In the genomic region with DNA sequence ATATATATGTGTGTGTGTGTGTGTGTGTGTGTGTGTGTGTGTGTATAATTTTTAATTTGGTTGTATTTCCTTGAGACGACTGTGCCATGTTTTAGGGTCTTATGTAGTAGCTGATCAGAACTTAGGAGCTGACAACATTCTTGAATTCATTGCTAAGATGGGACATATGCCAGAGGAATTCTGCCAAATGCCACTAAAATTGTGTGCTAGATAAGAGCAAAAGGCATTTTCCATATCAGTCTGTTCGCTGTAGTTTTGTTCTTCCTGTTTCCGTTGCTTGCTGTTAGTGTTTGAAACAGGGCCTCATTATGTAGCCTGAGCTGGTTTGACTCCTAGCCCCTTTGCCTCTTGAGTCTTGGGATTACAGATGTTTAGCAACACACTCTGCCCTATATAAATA, we compare ENCODE assay signal across 25 mouse cellular contexts.
A peak's percentile ranks its signal among the peaks of the same experiment; 100 is the strongest.
DNase-seq lines count a peak whose midpoint lies in the region; ATAC-seq lines count a peak whose summit lies in the region.
"Had no signal": no experiment of that assay in that cellular context is flagged by ENCODE, and none has a peak within 500 bp of the region (broad histone marks: within the 10 kb centered on the region; RNA-seq: fewer than 3 reads in every experiment).

No protein-coding gene starts in this region.

- H3K4me2 ChIP-seq in forebrain, embryonic 14.5 days (ENCODE audit: low read length): no peak overlapping the region
- no peak overlapping the region for H3K4me2 ChIP-seq in forebrain, embryonic 16.5 days (ENCODE audit: low read length)
- H3K4me2 ChIP-seq in heart, embryonic 11.5 days: no peak overlapping the region
- H3K4me2 ChIP-seq: embryonic facial prominence, embryonic 12.5 days; heart, embryonic 15.5 days; intestine, embryonic 15.5 days; liver, embryonic 15.5 days; lung, embryonic 15.5 days; midbrain, embryonic 12.5 days; neural tube, embryonic 13.5 days had no signal

- no peaks in the 10 kb centered on the region for H3K4me1 ChIP-seq in forebrain, embryonic 14.5 days (ENCODE audit: control insufficient read depth, insufficient read depth, low read length)
- H3K4me1 ChIP-seq in forebrain, embryonic 10.5 days: no peaks in the 10 kb centered on the region
- H3K4me1 ChIP-seq in forebrain, embryonic 16.5 days (replicated peaks; ENCODE audit: control insufficient read depth, insufficient read depth, low read length): no peaks in the 10 kb centered on the region
- H3K4me1 ChIP-seq in heart, embryonic 11.5 days (ENCODE audit: control insufficient read depth, insufficient read depth, low read length): no peaks in the 10 kb centered on the region
- H3K4me1 ChIP-seq: embryonic facial prominence, embryonic 12.5 days; heart, embryonic 15.5 days; intestine, embryonic 15.5 days; liver, embryonic 15.5 days; lung, embryonic 15.5 days; midbrain, embryonic 12.5 days; neural tube, embryonic 13.5 days had no signal

- H3K27me3 ChIP-seq in forebrain, embryonic 14.5 days (replicated peaks; ENCODE audit: control insufficient read depth, insufficient read depth, low read length): no peaks in the 10 kb centered on the region
- no peaks in the 10 kb centered on the region for H3K27me3 ChIP-seq in forebrain, embryonic 10.5 days (ENCODE audit: poor library complexity, severe bottlenecking)
- no peaks in the 10 kb centered on the region for H3K27me3 ChIP-seq in forebrain, embryonic 16.5 days (replicated peaks; ENCODE audit: control insufficient read depth, insufficient read depth, low read length)
- no peaks in the 10 kb centered on the region for H3K27me3 ChIP-seq in heart, embryonic 11.5 days (ENCODE audit: control insufficient read depth, insufficient read depth, low read length)
- H3K27me3 ChIP-seq: embryonic facial prominence, embryonic 12.5 days; heart, embryonic 15.5 days; intestine, embryonic 15.5 days; liver, embryonic 15.5 days; lung, embryonic 15.5 days; midbrain, embryonic 12.5 days; neural tube, embryonic 13.5 days had no signal

- DNase-seq in forebrain, embryonic 14.5 days (ENCODE audit: low spot score): peak; percentile 56
- DNase-seq in forebrain, embryonic 10.5 days (ENCODE audit: extremely low spot score, low spot score): no peak
- peak; percentile 35 for DNase-seq in 3T3-L1 (ENCODE audit: low read depth, low spot score)
- peak; percentile 26 for DNase-seq in MEL-GATA-1-ER (ENCODE audit: extremely low read depth, low read depth)
- DNase-seq in right cerebral cortex, adult 2 months (ENCODE audit: low spot score in 2 of 2): no peak
- DNase-seq: adrenal gland, postnatal 10 days; B cell, adult 2 months; embryo, embryonic 11 days; gastrocnemius, postnatal 14 days; kidney, adult 2 months; kidney, postnatal 36 days; liver; lung, postnatal 36 days; thymus, adult 2 months; thymus, postnatal 36 days had no signal

- WGBS in forebrain, embryonic 14.5 days: 72% methylated on average over 3 of the region's 3 CpGs
- 91% methylated on average over 3 of the region's 3 CpGs for WGBS in forebrain, embryonic 10.5 days
- WGBS in forebrain, embryonic 16.5 days: 66% methylated on average over 3 of the region's 3 CpGs
- 56% methylated on average over 3 of the region's 3 CpGs for WGBS in heart, embryonic 11.5 days (ENCODE audit: insufficient replicate concordance)

- no peaks in the 10 kb centered on the region for H3K9me3 ChIP-seq in forebrain, embryonic 14.5 days (replicated peaks; ENCODE audit: control insufficient read depth, low read length)
- H3K9me3 ChIP-seq in forebrain, embryonic 10.5 days: no peaks in the 10 kb centered on the region
- H3K9me3 ChIP-seq in forebrain, embryonic 16.5 days (ENCODE audit: control insufficient read depth, low read length): no peaks in the 10 kb centered on the region
- no peaks in the 10 kb centered on the region for H3K9me3 ChIP-seq in heart, embryonic 11.5 days (replicated peaks; ENCODE audit: control insufficient read depth, low read length)
- H3K9me3 ChIP-seq: embryonic facial prominence, embryonic 12.5 days; heart, embryonic 15.5 days; intestine, embryonic 15.5 days; liver, embryonic 15.5 days; lung, embryonic 15.5 days; midbrain, embryonic 12.5 days; neural tube, embryonic 13.5 days had no signal

- no peak; the same call in 1 of the 2 replicates for ATAC-seq in forebrain, embryonic 14.5 days
- peak; percentile 65 for ATAC-seq in forebrain, embryonic 16.5 days
- no peak for ATAC-seq in heart, embryonic 11.5 days (replicated peaks; ENCODE audit: insufficient number of reproducible peaks, low FRiP score, low TSS enrichment)
- ATAC-seq: hindbrain, postnatal 0 days; intestine, embryonic 15.5 days had no signal

- H3K36me3 ChIP-seq in forebrain, embryonic 14.5 days (ENCODE audit: control insufficient read depth, insufficient read depth, low read length): no peaks in the 10 kb centered on the region
- H3K36me3 ChIP-seq in forebrain, embryonic 10.5 days (replicated peaks): no peaks in the 10 kb centered on the region
- H3K36me3 ChIP-seq in forebrain, embryonic 16.5 days (ENCODE audit: control insufficient read depth, insufficient read depth): no peaks in the 10 kb centered on the region
- H3K36me3 ChIP-seq in heart, embryonic 11.5 days (ENCODE audit: control insufficient read depth, insufficient read depth, low read length): no peaks in the 10 kb centered on the region
- H3K36me3 ChIP-seq: embryonic facial prominence, embryonic 12.5 days; heart, embryonic 15.5 days; intestine, embryonic 15.5 days; liver, embryonic 15.5 days; lung, embryonic 15.5 days; midbrain, embryonic 12.5 days; neural tube, embryonic 13.5 days had no signal

- no peak overlapping the region for H3K9ac ChIP-seq in forebrain, embryonic 14.5 days (ENCODE audit: low read length)
- H3K9ac ChIP-seq in forebrain, embryonic 16.5 days (replicated peaks; ENCODE audit: low read depth, low read length): no peak overlapping the region
- no peak overlapping the region for H3K9ac ChIP-seq in heart, embryonic 11.5 days (ENCODE audit: low read depth, low read length)
- H3K9ac ChIP-seq: embryonic facial prominence, embryonic 12.5 days; heart, embryonic 15.5 days; intestine, embryonic 15.5 days; liver, embryonic 15.5 days; lung, embryonic 15.5 days; midbrain, embryonic 12.5 days; neural tube, embryonic 13.5 days had no signal

- H3K27ac ChIP-seq in forebrain, embryonic 14.5 days (ENCODE audit: low read depth, low read length): no peak overlapping the region
- no peak overlapping the region for H3K27ac ChIP-seq in forebrain, embryonic 10.5 days
- no peak overlapping the region for H3K27ac ChIP-seq in forebrain, embryonic 16.5 days (ENCODE audit: low read length)
- H3K27ac ChIP-seq in heart, embryonic 11.5 days (ENCODE audit: low read depth, low read length): no peak overlapping the region
- H3K27ac ChIP-seq: embryonic facial prominence, embryonic 12.5 days; heart, embryonic 15.5 days; hindbrain, postnatal 0 days; intestine, embryonic 15.5 days; liver, embryonic 15.5 days; lung, embryonic 15.5 days; midbrain, embryonic 12.5 days; neural tube, embryonic 13.5 days had no signal

- no peak overlapping the region for H3K4me3 ChIP-seq in forebrain, embryonic 14.5 days (ENCODE audit: low read depth, low read length)
- no peak overlapping the region for H3K4me3 ChIP-seq in forebrain, embryonic 10.5 days
- H3K4me3 ChIP-seq in forebrain, embryonic 16.5 days (replicated peaks; ENCODE audit: low read length): no peak overlapping the region
- no peak overlapping the region for H3K4me3 ChIP-seq in heart, embryonic 11.5 days (ENCODE audit: low read depth, low read length)
- H3K4me3 ChIP-seq: embryonic facial prominence, embryonic 12.5 days; heart, embryonic 15.5 days; intestine, embryonic 15.5 days; liver, embryonic 15.5 days; lung, embryonic 15.5 days; midbrain, embryonic 12.5 days; neural tube, embryonic 13.5 days had no signal

Comparison
In these comparisons a context has a peak if more than half of its experiments do, and no peak if none do; other contexts are left out.
1. DNase-seq: peak in forebrain, embryonic 14.5 days (single experiment), 3T3-L1 (single experiment) and MEL-GATA-1-ER (single experiment); none in forebrain, embryonic 10.5 days (single experiment) and right cerebral cortex, adult 2 months (0 of 2).